Mouse (Mus musculus): ENCODE measurements around the gene Kdm2b. TPM values are rescaled to one million over a fixed set of nuclear protein-coding genes. Genes with fewer than 3 reads are reported as not detected.

Gene Kdm2b
- polyA plus RNA-seq, 1 experiment, result 10.1 TPM

DNA sequence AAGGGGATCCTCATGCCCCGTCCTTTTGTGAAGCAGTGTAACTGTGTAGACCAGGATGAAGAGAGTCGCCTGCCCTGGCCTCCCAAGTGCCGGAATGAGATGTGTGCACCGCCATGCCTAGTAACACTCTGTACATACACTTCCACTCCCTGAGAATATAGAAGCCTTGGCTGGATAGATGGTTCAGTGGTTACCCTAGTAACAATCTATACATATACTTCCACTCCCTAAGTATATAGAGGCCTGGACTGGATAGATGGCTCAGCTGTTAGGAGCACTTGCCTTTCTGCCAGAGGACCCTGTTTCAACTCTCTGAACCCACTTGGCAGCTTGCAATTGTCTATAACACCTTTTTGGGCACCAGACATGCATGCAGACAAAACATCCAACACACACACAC is 45.5 kb upstream of the Kdm2b start:
- H3K36me3 ChIP-seq (ENCODE audit: control insufficient read depth, insufficient read depth), result no peaks in the 10 kb centered on the region
- TF ChIP-seq TCF3 (IDR thresholded peaks at IDR 0.05; ENCODE audit: insufficient read length, low read depth), result no peak
- no peak for TF ChIP-seq CEBPB (IDR thresholded peaks at IDR 0.05; ENCODE audit: insufficient read depth, poor library complexity, severe bottlenecking)
- TF ChIP-seq USF1 (IDR thresholded peaks at IDR 0.05; ENCODE audit: low read depth), result no peak
- no peak overlapping the region for H3K4me2 ChIP-seq (ENCODE audit: low read depth)
- H3K79me2 ChIP-seq (ENCODE audit: control insufficient read depth, insufficient read depth), result no peaks in the 10 kb centered on the region
- no peaks in the 10 kb centered on the region for H3K27me3 ChIP-seq (ENCODE audit: control insufficient read depth, insufficient read depth, insufficient read length)
- no peak overlapping the region for H3K4me3 ChIP-seq
- no peak overlapping the region for H3ac ChIP-seq (ENCODE audit: control insufficient read depth, insufficient read length)

DNA sequence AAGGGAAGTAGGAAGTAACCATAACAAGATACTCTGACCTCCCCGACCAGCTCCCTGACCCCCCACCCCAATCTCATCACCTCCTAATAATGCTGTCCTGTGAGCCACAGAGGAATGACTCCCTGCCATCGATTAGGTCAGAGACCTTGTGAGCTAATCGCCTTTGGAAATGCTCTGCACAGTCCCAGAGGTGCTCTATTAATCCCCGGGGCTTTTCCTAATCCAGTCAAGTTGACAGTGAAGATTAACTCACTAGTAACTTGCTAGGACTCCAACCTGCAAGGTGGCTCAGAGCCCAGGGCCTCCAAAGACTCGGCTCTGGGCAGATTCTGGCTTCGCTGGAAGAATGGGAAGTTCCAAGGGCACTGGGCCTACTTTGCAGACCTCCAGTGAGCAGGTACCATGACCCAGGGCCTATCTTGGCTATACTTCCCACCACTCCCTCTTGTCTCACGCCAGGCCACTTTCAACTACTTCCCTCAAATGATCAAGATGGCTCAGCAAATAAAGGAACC is 44.1 kb upstream of the Kdm2b start:
- peaks cover 7% of the 10 kb centered on the region for H3K36me3 ChIP-seq (ENCODE audit: control insufficient read depth, insufficient read depth)
- TF ChIP-seq POLR2A (IDR thresholded peaks at IDR 0.05; ENCODE audit: insufficient read length, low read depth) (no peak), POLR2AphosphoS2 (IDR thresholded peaks at IDR 0.05; ENCODE audit: insufficient read length, low read depth) (no peak), TCF12 (IDR thresholded peaks at IDR 0.05; ENCODE audit: insufficient read depth, poor library complexity, severe bottlenecking) (no peak), MYOG (IDR thresholded peaks at IDR 0.05; ENCODE audit: control insufficient read depth in 1 of 3, insufficient read depth in 1 of 3, insufficient read length in 2 of 3, low read depth in 2 of 3) (no peak), REST (IDR thresholded peaks at IDR 0.05; ENCODE audit: insufficient read depth, insufficient read length) (no peak), MAX (IDR thresholded peaks at IDR 0.05; ENCODE audit: low read depth) (no peak), CEBPB (IDR thresholded peaks at IDR 0.05; ENCODE audit: insufficient read depth, poor library complexity, severe bottlenecking) (no peak), SRF (IDR thresholded peaks at IDR 0.05; ENCODE audit: control insufficient read depth, insufficient read length, low read depth) (no peak), MYOD1 (IDR thresholded peaks at IDR 0.05; ENCODE audit: control insufficient read depth in 1 of 3, insufficient read length in 2 of 3, low read depth in 2 of 3) (no peak), TCF3 (IDR thresholded peaks at IDR 0.05; ENCODE audit: insufficient read length, low read depth) (no peak), E2F4 (IDR thresholded peaks at IDR 0.05; ENCODE audit: insufficient read depth) (no peak), USF1 (IDR thresholded peaks at IDR 0.05; ENCODE audit: low read depth) (no peak)
- H3K79me2 ChIP-seq (ENCODE audit: control insufficient read depth, insufficient read depth), result no peaks in the 10 kb centered on the region
- no peaks in the 10 kb centered on the region for H3K27me3 ChIP-seq (ENCODE audit: control insufficient read depth, insufficient read depth, insufficient read length)
- no peak overlapping the region for H3K4me2 ChIP-seq (ENCODE audit: low read depth)
- no peak overlapping the region for H3ac ChIP-seq (ENCODE audit: control insufficient read depth, insufficient read length)
- H3K4me3 ChIP-seq, result no peak overlapping the region

DNA sequence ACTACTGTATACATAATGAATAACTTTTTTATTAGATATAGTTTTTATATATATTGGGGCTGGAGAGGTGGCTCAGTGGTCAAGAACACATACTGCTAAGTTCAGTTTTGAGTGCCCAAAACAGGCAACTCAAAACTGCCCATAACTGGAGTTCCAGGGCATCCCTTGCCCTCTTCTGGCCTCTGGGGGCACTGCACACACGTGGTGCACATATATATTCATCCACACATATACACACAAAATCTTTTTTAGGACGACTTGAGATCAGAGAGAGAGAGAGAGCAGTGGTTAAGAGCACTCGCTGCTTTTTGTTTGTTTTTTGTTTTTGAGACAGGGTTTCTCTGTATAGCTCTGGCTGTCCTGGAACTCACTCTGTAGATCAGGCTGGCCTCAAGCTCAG is 41.7 kb upstream of the Kdm2b start:
- no peak overlapping the region for H3ac ChIP-seq (ENCODE audit: control insufficient read depth, insufficient read length)
- H3K4me2 ChIP-seq (ENCODE audit: low read depth), result no peak overlapping the region
- H3K79me2 ChIP-seq (ENCODE audit: control insufficient read depth, insufficient read depth), result no peaks in the 10 kb centered on the region
- H3K27me3 ChIP-seq (ENCODE audit: control insufficient read depth, insufficient read depth, insufficient read length), result no peaks in the 10 kb centered on the region
- no peak overlapping the region for H3K4me3 ChIP-seq
- TF ChIP-seq MYOD1 (IDR thresholded peaks at IDR 0.05; ENCODE audit: control insufficient read depth in 1 of 3, insufficient read length in 2 of 3, low read depth in 2 of 3), result no peak
- no peak for TF ChIP-seq POLR2AphosphoS2 (IDR thresholded peaks at IDR 0.05; ENCODE audit: insufficient read length, low read depth)
- TF ChIP-seq TCF12 (IDR thresholded peaks at IDR 0.05; ENCODE audit: insufficient read depth, poor library complexity, severe bottlenecking), result no peak
- TF ChIP-seq CEBPB (IDR thresholded peaks at IDR 0.05; ENCODE audit: insufficient read depth, poor library complexity, severe bottlenecking), result no peak
- TF ChIP-seq E2F4 (IDR thresholded peaks at IDR 0.05; ENCODE audit: insufficient read depth), result no peak
- H3K36me3 ChIP-seq (ENCODE audit: control insufficient read depth, insufficient read depth), result peaks cover 7% of the 10 kb centered on the region

DNA sequence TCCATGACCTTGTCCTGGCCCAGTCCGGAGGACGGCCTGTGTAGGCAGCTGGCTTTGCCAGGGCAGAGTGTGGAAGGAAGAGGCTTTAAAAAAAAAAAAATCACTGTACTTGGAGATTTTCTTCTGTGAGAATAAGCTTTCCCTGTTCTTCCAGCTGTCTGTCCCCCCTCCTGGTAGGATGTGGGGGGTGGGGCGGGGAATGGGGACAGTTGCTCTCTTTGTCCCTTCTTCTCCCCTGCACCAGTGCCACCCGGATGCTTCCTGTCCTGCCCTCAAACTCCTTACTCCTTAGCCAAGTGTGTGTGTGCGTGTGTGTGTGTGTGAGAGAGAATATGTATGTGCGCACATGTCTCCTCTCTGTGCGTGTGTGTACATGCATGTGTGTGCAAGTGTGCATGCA is 40.1 kb upstream of the Kdm2b start:
- Histone ChIP-seq H3K4me2 (ENCODE audit: low read depth) (no peak overlapping the region), H3K79me2 (ENCODE audit: control insufficient read depth, insufficient read depth) (no peaks in the 10 kb centered on the region), H3K36me3 (ENCODE audit: control insufficient read depth, insufficient read depth) (peaks cover 7% of the 10 kb centered on the region), H3ac (ENCODE audit: control insufficient read depth, insufficient read length) (no peak overlapping the region), H3K4me3 (no peak overlapping the region), H3K27me3 (ENCODE audit: control insufficient read depth, insufficient read depth, insufficient read length) (no peaks in the 10 kb centered on the region)
- TF ChIP-seq REST (IDR thresholded peaks at IDR 0.05; ENCODE audit: insufficient read depth, insufficient read length) (no peak), TCF3 (IDR thresholded peaks at IDR 0.05; ENCODE audit: insufficient read length, low read depth) (no peak), MYOG (IDR thresholded peaks at IDR 0.05; ENCODE audit: control insufficient read depth in 1 of 3, insufficient read depth in 1 of 3, insufficient read length in 2 of 3, low read depth in 2 of 3) (no peak), POLR2AphosphoS2 (IDR thresholded peaks at IDR 0.05; ENCODE audit: insufficient read length, low read depth) (no peak), USF1 (IDR thresholded peaks at IDR 0.05; ENCODE audit: low read depth) (no peak), TCF12 (IDR thresholded peaks at IDR 0.05; ENCODE audit: insufficient read depth, poor library complexity, severe bottlenecking) (no peak), MYOD1 (IDR thresholded peaks at IDR 0.05; ENCODE audit: control insufficient read depth in 1 of 3, insufficient read length in 2 of 3, low read depth in 2 of 3) (no peak), MAX (IDR thresholded peaks at IDR 0.05; ENCODE audit: low read depth) (no peak), E2F4 (IDR thresholded peaks at IDR 0.05; ENCODE audit: insufficient read depth) (no peak), SRF (IDR thresholded peaks at IDR 0.05; ENCODE audit: control insufficient read depth, insufficient read length, low read depth) (no peak), POLR2A (IDR thresholded peaks at IDR 0.05; ENCODE audit: insufficient read length, low read depth) (no peak), CEBPB (IDR thresholded peaks at IDR 0.05; ENCODE audit: insufficient read depth, poor library complexity, severe bottlenecking) (no peak)

DNA sequence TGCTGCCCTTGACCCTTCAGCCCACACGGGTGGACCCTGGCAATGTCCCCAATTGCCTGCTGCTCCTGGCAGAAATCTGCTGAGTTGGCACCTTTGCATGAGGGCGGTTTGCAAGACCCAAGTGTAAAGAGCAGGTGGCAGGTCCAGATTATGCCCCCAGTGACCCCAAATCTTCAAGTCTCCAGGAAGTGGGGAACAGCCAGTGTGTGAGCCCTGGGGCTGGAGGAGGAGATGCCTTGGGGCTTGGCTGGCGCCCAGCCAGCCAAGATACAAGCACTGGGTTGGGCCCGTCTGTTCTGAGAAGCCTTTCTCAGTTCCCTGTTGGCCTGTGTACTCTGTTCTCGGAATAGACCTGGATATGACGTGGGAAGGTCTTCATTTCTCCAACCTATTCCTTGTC is 37.8 kb upstream of the Kdm2b start:
- Histone ChIP-seq H3K79me2 (ENCODE audit: control insufficient read depth, insufficient read depth) (peaks cover 4% of the 10 kb centered on the region), H3K4me3 (no peak overlapping the region), H3K27me3 (ENCODE audit: control insufficient read depth, insufficient read depth, insufficient read length) (no peaks in the 10 kb centered on the region), H3K4me2 (ENCODE audit: low read depth) (no peak overlapping the region), H3ac (ENCODE audit: control insufficient read depth, insufficient read length) (no peak overlapping the region), H3K36me3 (ENCODE audit: control insufficient read depth, insufficient read depth) (peaks cover 7% of the 10 kb centered on the region)
- TF ChIP-seq REST (IDR thresholded peaks at IDR 0.05; ENCODE audit: insufficient read depth, insufficient read length) (no peak), E2F4 (IDR thresholded peaks at IDR 0.05; ENCODE audit: insufficient read depth) (no peak), CEBPB (IDR thresholded peaks at IDR 0.05; ENCODE audit: insufficient read depth, poor library complexity, severe bottlenecking) (no peak), USF1 (IDR thresholded peaks at IDR 0.05; ENCODE audit: low read depth) (no peak), MYOG (IDR thresholded peaks at IDR 0.05; ENCODE audit: control insufficient read depth in 1 of 3, insufficient read depth in 1 of 3, insufficient read length in 2 of 3, low read depth in 2 of 3) (no peak), POLR2A (IDR thresholded peaks at IDR 0.05; ENCODE audit: insufficient read length, low read depth) (no peak), MAX (IDR thresholded peaks at IDR 0.05; ENCODE audit: low read depth) (no peak), SRF (IDR thresholded peaks at IDR 0.05; ENCODE audit: control insufficient read depth, insufficient read length, low read depth) (no peak), MYOD1 (IDR thresholded peaks at IDR 0.05; ENCODE audit: control insufficient read depth in 1 of 3, insufficient read length in 2 of 3, low read depth in 2 of 3) (no peak), TCF12 (IDR thresholded peaks at IDR 0.05; ENCODE audit: insufficient read depth, poor library complexity, severe bottlenecking) (no peak), TCF3 (IDR thresholded peaks at IDR 0.05; ENCODE audit: insufficient read length, low read depth) (no peak), POLR2AphosphoS2 (IDR thresholded peaks at IDR 0.05; ENCODE audit: insufficient read length, low read depth) (no peak)
